Mouse (Mus musculus) limb, embryonic 12.5 days (tissue): ENCODE data around the gene Agpat1. TPM values are rescaled to one million over a fixed set of nuclear protein-coding genes. Genes with fewer than 3 reads are reported as not detected.

Experiments
- ATAC-seq: fragments of 200-750 bp; cut with Nextera tagmentation; 2 replicates; pipeline ENCODE4 v1.8.0; 2017; ENCODE audit warnings: low read depth, moderate TSS enrichment; ENCODE audit not compliant: insufficient number of reproducible peaks, insufficient read depth, low FRiP score, low TSS enrichment
- H3K27ac ChIP-seq: fragments of 300-500 bp; sonication (generic); 2 replicates; pipeline ENCODE4 v1.5.1; 2016; ENCODE audit warnings: mild to moderate bottlenecking, moderate library complexity
- H3K27me3 ChIP-seq: fragments of 300-500 bp; sonication (generic); 2 replicates; pipeline ENCODE4 v1.6.1; 2016; ENCODE audit warnings: mild to moderate bottlenecking, moderate library complexity
- H3K36me3 ChIP-seq: fragments of 300-500 bp; sonication (generic); 2 replicates; pipeline ENCODE4 v1.6.1; 2016; ENCODE audit warnings: mild to moderate bottlenecking, moderate library complexity
- H3K4me1 ChIP-seq: fragments of 300-500 bp; sonication (generic); replicated peaks from 2 replicates; pipeline ENCODE4 v1.6.1; 2016
- H3K4me2 ChIP-seq: fragments of 300-500 bp; sonication (generic); 2 replicates; pipeline ENCODE4 v1.6.1; 2016; ENCODE audit warnings: mild to moderate bottlenecking, moderate library complexity
- H3K4me3 ChIP-seq: fragments of 300-500 bp; sonication (generic); replicated peaks from 2 replicates; pipeline ENCODE4 v1.5.1; 2016; ENCODE audit warnings: mild to moderate bottlenecking
- H3K9ac ChIP-seq: fragments of 300-500 bp; sonication (generic); replicated peaks from 2 replicates; pipeline ENCODE4 v1.6.1; 2016; ENCODE audit warnings: mild to moderate bottlenecking, moderate library complexity
- H3K9me3 ChIP-seq: fragments of 300-500 bp; sonication (generic); 2 replicates; pipeline ENCODE4 v1.6.1; 2016; ENCODE audit warnings: mild to moderate bottlenecking, moderate library complexity
- WGBS: fragments of 180-500 bp; shearing (Covaris S2); methylation state at CpG from one replicate; pipeline ENCODE4 v1.1.7; 2016; 5-methylcytosine and 5-hydroxymethylcytosine counted together
- polyA plus RNA-seq: library from polyadenylated mRNA; unstranded; fragments of >200 nt; fragmentation: Nextera tagmentation; extraction: Ambion mirVana; gene quantifications from 2 replicates; pipeline ENCODE4 v1.2.1, GENCODE M21; 2016

Agpat1 gene
- polyA plus RNA-seq, 1 experiment from 2014 or later, result 53.4 TPM

GRCm38 (mm10) chr17:34606186-34607039 is 2.4 kb downstream of the Agpat1 start:
- WGBS, result 16% methylated on average over 32 of the region's 32 CpGs
- H3K27ac ChIP-seq, result peak overlapping the region; percentile 91
- peak overlapping the region; percentile 97 for H3K9ac ChIP-seq
- H3K4me1 ChIP-seq, result peaks cover 45% of the 10 kb centered on the region
- ATAC-seq, result no peak
- peak overlapping the region; percentile 94 for H3K4me2 ChIP-seq
- H3K4me3 ChIP-seq, result peak overlapping the region; percentile 96
- H3K36me3 ChIP-seq, result peaks cover 30% of the 10 kb centered on the region
- no peaks in the 10 kb centered on the region for H3K27me3 ChIP-seq
- H3K9me3 ChIP-seq, result no peaks in the 10 kb centered on the region

DNA sequence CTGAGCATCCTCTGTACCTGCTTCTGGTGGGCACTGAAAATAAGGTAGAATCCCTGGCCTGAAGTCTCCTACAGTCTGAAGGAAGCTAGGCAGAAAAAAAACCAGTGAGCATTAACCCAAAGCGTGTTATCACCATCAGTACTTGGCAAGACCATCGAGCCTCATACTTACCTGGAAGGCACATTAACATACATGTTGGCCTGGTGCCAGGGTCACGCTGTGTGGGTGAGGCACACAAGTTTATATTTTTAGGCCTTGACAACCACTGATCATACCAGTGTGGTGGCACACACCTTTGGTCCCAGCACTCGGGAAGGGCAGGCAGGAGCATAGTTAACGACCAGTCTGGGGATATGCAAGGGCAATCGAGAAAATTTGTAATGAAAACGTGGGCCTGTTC is 3.9 kb downstream of the Agpat1 start:
- no peaks in the 10 kb centered on the region for H3K27me3 ChIP-seq
- H3K4me1 ChIP-seq, result peaks cover 35% of the 10 kb centered on the region
- no peak for ATAC-seq
- no peak overlapping the region for H3K4me2 ChIP-seq
- H3K9me3 ChIP-seq, result no peaks in the 10 kb centered on the region
- no peak overlapping the region for H3K27ac ChIP-seq
- no peak overlapping the region for H3K4me3 ChIP-seq
- WGBS, result 84% methylated on average over 7 of the region's 7 CpGs
- peaks cover 39% of the 10 kb centered on the region for H3K36me3 ChIP-seq
- no peak overlapping the region for H3K9ac ChIP-seq

DNA sequence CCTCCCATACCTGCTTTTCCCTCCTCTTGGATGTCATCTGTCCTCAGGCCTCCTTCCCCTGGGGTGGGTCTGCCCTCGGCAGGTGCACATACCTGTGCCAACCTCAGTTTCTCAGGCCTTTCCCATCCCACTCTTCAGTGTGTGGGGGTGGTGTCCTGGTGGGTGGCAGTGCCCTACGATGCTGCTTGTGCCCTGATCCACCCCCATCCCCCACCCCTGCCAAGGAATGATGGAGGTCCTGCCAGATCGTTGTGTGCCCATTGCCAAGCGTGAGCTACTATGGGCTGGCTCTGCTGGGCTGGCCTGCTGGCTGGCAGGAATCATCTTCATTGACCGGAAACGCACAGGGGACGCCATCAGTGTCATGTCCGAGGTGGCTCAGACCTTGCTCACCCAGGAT is 7.0 kb downstream of the Agpat1 start:
- Histone ChIP-seq H3K36me3 (peaks cover 68% of the 10 kb centered on the region), H3K4me2 (no peak overlapping the region), H3K9me3 (no peaks in the 10 kb centered on the region), H3K4me3 (no peak overlapping the region), H3K4me1 (peaks cover 24% of the 10 kb centered on the region), H3K9ac (0 out of 2 replicates have a peak overlapping the region, but pooled peaks have one; percentile 8), H3K27me3 (no peaks in the 10 kb centered on the region), H3K27ac (no peak overlapping the region)
- no peak for ATAC-seq
- WGBS, result 95% methylated on average over 8 of the region's 8 CpGs

DNA sequence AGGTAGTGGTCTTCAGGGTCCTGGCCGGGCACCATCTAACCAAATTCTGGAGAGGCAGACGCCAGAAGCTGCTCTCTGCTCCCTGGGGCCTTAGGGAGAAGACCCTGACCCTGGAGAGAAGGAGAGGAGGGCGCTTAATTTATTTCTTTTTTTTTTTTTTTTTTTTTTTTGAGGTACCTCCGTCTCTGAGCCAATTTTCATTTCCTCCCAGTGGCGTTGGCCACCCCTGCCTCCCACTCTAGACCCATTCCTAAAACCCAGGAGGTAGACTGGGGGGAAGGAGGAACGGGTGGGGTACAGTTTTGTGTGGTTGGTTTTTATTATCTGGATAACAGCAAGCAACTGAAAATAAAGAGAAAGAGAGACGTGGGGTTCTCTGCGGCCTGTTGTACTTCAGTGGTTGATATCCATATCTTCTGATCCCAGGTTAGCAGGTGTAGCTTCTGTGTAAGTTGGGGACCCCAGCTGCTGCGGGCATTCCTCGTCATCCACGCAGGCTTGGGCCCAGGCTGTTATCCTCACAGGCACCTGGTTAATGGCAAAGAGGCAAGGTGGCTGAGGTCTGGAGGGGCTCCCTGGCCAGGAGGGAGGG is 9.1 kb downstream of the Agpat1 start:
- Histone ChIP-seq H3K4me1 (peaks cover 7% of the 10 kb centered on the region), H3K27me3 (no peaks in the 10 kb centered on the region), H3K27ac (no peak overlapping the region), H3K9me3 (no peaks in the 10 kb centered on the region), H3K9ac (no peak overlapping the region), H3K36me3 (peaks cover 79% of the 10 kb centered on the region), H3K4me2 (no peak overlapping the region), H3K4me3 (no peak overlapping the region)
- 87% methylated on average over 11 of the region's 11 CpGs for WGBS
- ATAC-seq, result no peak

DNA sequence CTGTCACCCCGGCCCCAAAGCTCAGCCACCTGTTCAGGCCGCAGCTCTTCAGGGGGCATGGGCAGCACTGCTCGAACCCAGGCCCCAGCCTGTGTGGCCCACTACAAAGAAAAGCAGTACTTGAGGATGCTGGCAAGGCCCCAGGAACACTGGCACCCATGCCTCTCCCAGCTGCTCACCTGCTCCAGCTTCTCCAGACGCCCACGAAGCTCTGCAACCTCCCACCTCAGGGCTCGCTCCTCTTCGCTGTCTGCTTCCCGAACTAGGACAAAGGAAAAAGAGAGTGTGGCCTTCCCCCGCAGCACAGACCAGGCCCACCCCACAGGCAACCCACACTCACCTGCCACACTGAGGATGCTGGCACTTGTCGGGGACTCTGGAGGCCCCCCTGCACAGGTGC is 9.8 kb downstream of the Agpat1 start:
- no peak overlapping the region for H3K4me3 ChIP-seq

DNA sequence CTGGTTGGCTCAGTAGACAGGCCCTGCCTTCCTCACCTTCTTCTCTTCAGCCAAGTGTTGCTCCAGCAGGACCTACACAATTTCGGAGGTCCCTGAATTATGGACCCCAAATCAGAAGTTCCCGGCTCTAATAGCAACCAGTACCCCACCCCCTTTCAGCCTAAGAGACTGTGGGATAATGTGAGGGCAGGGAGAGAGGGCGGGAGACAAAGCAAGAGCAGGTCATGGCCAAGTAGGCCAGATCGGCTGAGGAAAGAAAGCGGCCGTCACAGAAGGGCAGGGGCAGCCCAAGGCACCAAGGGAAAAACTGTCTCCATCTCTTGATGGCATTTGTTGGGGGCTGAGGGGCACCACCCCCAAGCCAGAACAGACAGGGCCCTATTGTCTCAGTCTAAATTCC is 11.8 kb downstream of the Agpat1 start, which contains the start of gene Egfl8:
Gene Egfl8, minus strand, starts transcription at position 101 of the 400 bp plus-strand sequence.
- H3K4me2 ChIP-seq, result no peak within 1 kb of the TSS
- 77% methylated on average over 6 of the region's 6 CpGs for WGBS
- no peaks in the 10 kb centered on the region for H3K4me1 ChIP-seq
- no peak within 1 kb of the TSS for H3K4me3 ChIP-seq
- H3K9ac ChIP-seq, result peak within 1 kb of the TSS; percentile 31; the same call in 1 of the 2 replicates
- H3K9me3 ChIP-seq, result no peaks in the 10 kb centered on the region
- no peaks in the 10 kb centered on the region for H3K27me3 ChIP-seq
- ATAC-seq, result no peak
- peaks cover 74% of the 10 kb centered on the region for H3K36me3 ChIP-seq
- H3K27ac ChIP-seq, result no peak within 1 kb of the TSS

More for the DNA sequence above, 9.8 kb downstream of the Agpat1 start:
- Histone ChIP-seq H3K36me3 (peaks cover 74% of the 10 kb centered on the region), H3K9ac (no peak overlapping the region), H3K4me2 (no peak overlapping the region), H3K27me3 (no peaks in the 10 kb centered on the region), H3K4me1 (peaks cover under 1% of the 10 kb centered on the region; the same call in 1 of the 2 replicates), H3K27ac (no peak overlapping the region), H3K9me3 (no peaks in the 10 kb centered on the region)
- ATAC-seq, result no peak
- WGBS, result 90% methylated on average over 10 of the region's 10 CpGs

GRCm38 (mm10) chr17:34618999-34619398 is 14.9 kb downstream of the Agpat1 start:
- Histone ChIP-seq H3K27me3 (no peaks in the 10 kb centered on the region), H3K27ac (no peak overlapping the region), H3K9me3 (no peaks in the 10 kb centered on the region), H3K9ac (no peak overlapping the region), H3K36me3 (peaks cover 72% of the 10 kb centered on the region), H3K4me2 (no peak overlapping the region), H3K4me1 (no peaks in the 10 kb centered on the region), H3K4me3 (no peak overlapping the region)
- no peak for ATAC-seq
- whole genome bisulfite sequencing, result 20% methylated on average over 6 of the region's 6 CpGs

DNA sequence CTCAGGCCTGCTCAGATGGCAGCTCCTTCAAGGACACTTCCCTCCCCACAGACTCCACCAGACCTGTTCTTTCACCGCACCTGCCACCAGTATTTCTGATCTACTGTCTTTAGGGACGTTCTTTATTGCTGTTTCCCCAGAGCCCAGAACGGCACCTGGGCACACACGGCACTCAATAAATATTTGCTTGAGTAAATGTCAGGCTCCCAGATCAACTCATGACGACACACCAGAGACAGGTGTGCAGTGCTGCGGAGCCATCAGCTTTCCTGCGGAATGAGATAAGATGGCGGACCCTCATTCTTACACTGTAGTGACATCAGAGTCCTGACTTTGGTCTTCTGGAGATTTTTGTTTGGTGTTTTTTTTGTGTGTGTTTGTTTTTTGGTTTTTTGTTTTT is 16.9 kb downstream of the Agpat1 start:
- no peak overlapping the region for H3K9ac ChIP-seq
- no peak for ATAC-seq

GRCm38 (mm10) chr17:34623161-34623560 is 19.1 kb downstream of the Agpat1 start:
- Histone ChIP-seq H3K9ac (no peak overlapping the region), H3K27ac (no peak overlapping the region), H3K27me3 (no peaks in the 10 kb centered on the region), H3K4me1 (peaks cover 12% of the 10 kb centered on the region), H3K9me3 (no peaks in the 10 kb centered on the region), H3K36me3 (peaks cover 48% of the 10 kb centered on the region), H3K4me3 (no peak overlapping the region), H3K4me2 (no peak overlapping the region)
- ATAC-seq, result no peak
- 89% methylated on average over 9 of the region's 9 CpGs for WGBS

More for the DNA sequence above, 16.9 kb downstream of the Agpat1 start:
- no peaks in the 10 kb centered on the region for H3K9me3 ChIP-seq
- no peak overlapping the region for H3K4me2 ChIP-seq
- H3K27ac ChIP-seq, result no peak overlapping the region
- H3K36me3 ChIP-seq, result peaks cover 64% of the 10 kb centered on the region
- no peaks in the 10 kb centered on the region for H3K27me3 ChIP-seq
- WGBS, result 90% methylated on average over 8 of the region's 8 CpGs
- H3K4me3 ChIP-seq, result no peak overlapping the region
- peaks cover under 1% of the 10 kb centered on the region for H3K4me1 ChIP-seq

GRCm38 (mm10) chr17:34624981-34625380 is 20.9 kb downstream of the Agpat1 start:
- H3K9me3 ChIP-seq, result no peaks in the 10 kb centered on the region
- 92% methylated on average over 3 of the region's 3 CpGs for WGBS

DNA sequence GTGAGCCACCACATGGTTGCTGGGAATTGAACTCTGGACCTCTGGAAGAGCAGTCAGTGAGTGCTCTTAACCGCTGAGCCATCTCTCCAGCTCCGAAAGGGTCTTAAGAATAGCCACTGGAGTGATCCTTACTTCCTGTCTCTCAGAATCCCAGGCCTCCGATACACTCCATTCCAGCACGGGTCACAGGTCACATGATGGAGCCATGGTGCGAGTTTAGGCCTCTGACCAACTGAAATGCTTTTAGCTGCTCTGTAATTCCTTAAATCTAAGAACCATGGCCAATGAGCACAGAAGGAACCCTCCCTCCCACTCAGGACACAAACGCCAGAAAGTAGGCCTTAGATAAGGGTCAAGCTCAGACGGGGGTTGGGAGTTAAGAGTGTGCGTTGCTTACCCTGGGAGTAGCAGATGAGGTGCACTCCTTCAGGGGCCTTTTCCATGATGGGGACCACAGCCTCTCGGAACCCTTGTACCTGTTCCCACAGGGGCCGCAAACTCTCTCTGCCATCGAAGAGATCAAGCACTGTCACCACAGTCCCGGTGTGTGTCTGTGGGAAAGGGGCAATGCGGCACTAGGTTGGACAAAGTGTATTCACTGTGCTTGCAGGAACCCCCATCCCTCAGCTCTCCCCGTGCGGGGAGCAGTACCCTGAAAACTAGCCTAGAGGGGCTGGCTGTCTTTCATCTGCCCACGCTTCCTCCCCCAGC is 22.2 kb downstream of the Agpat1 start:
- H3K9me3 ChIP-seq, result no peaks in the 10 kb centered on the region
- peaks cover 38% of the 10 kb centered on the region for H3K36me3 ChIP-seq
- ATAC-seq, result no peak
- peak overlapping the region; percentile 87 for H3K4me2 ChIP-seq
- peak overlapping the region; percentile 73 for H3K9ac ChIP-seq
- peak overlapping the region; percentile 90 for H3K27ac ChIP-seq
- WGBS, result 54% methylated on average over 16 of the region's 16 CpGs
- peaks cover 29% of the 10 kb centered on the region for H3K27me3 ChIP-seq
- H3K4me3 ChIP-seq, result peak overlapping the region; percentile 76
- peaks cover 42% of the 10 kb centered on the region for H3K4me1 ChIP-seq

More at GRCm38 (mm10) chr17:34624981-34625380, 20.9 kb downstream of the Agpat1 start:
- no peak overlapping the region for H3K9ac ChIP-seq
- H3K4me1 ChIP-seq, result peaks cover 29% of the 10 kb centered on the region
- H3K36me3 ChIP-seq, result peaks cover 46% of the 10 kb centered on the region
- ATAC-seq, result no peak
- H3K27me3 ChIP-seq, result peaks cover 17% of the 10 kb centered on the region
- no peak overlapping the region for H3K27ac ChIP-seq
- no peak overlapping the region for H3K4me2 ChIP-seq
- H3K4me3 ChIP-seq, result no peak overlapping the region
